Mouse (Mus musculus) gastrocnemius, adult 8-10 months (tissue): ENCODE measurements around the gene B4galnt4. TPM values are rescaled to one million over a fixed set of nuclear protein-coding genes. Genes with fewer than 3 reads are reported as not detected.

Experiments used
- DNase-seq, 2 experiments: peaks; one replicate each; pipeline ENCODE4 v3.0.0; 2022; ENCODE audit warnings: low spot score in 2 of 2
- total RNA-seq, 4 experiments: library from RNA; stranded (reverse); gene quantifications; 2 replicates each; pipeline ENCODE4 v1.2.4; 2022

The B4galnt4 gene
- total RNA-seq, 4 experiments from 2014 or later: 0.20 to 0.59 TPM; not detected in 2

DNA sequence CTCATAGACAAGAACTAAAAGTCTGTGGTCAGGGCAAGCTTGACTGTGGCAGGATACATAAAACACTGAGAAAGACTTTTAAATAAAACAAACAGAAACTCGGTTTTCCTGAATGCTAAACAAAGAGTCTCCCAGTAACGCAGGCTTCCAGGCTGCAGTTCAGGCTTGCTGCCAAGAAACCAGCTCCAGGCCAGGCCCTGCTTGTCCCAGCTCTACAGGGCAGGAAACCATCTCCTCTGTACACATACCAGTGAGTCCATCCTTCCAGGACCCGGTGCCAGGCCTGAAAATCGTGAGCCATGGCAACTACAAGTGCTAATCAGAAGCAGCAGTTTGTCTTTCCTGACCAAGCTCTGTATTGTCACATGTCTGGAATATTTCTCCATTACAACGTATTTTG is 19.2 kb upstream of the B4galnt4 start:
- DNase-seq: peak; percentile 64 to 71

DNA sequence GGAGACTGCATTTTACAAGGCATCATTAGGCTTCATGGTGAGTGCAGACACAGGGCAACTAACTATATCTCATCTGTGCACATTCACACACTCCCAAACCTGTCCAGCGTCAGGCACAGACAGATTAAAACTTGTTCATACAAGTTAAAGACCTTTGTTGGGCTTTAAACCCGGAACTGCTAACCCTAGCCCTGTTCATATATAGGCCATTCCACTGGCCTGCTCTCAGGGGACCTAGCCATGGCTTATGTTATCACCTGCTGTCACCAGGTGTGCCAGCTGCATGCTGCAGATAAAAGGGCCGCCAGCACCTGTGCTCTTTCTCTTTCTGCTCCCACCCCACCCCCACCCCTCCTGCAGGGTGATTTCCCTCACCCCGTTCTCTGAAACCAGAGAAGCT is 18.4 kb upstream of the B4galnt4 start:
- no peak for DNase-seq

DNA sequence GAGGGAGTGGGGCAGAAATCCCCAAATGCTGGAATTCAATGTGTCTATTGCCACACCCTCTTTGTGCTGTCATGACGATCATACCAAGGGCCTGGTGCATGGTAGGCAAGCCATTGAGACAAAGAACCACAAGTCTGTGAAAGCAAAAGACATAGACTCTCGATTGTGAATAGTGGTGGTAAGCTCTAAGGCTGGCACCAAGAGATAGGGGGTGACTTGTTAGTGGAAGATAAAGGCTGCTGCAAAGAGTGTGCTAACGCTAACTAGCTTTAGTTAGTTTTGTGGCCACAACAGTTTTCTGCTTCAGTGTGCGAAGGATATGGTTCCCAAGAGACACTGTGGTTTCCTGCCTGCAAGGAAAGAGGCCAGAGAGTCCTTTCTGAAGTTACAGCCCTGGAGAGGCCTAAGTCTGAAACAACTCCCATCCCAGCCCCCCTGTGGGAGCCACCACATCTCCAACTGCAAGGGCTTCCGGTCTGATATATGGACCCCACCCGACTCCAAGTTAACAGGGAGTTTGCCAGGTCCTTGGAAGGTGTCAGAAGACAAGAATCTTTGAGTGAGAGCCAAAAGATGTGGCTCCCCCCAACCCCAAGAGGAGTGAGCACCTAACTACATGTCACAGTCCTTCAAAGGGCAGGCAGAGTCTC is 13.8 kb upstream of the B4galnt4 start:
- DNase-seq: peak; percentile 28 to 39

DNA sequence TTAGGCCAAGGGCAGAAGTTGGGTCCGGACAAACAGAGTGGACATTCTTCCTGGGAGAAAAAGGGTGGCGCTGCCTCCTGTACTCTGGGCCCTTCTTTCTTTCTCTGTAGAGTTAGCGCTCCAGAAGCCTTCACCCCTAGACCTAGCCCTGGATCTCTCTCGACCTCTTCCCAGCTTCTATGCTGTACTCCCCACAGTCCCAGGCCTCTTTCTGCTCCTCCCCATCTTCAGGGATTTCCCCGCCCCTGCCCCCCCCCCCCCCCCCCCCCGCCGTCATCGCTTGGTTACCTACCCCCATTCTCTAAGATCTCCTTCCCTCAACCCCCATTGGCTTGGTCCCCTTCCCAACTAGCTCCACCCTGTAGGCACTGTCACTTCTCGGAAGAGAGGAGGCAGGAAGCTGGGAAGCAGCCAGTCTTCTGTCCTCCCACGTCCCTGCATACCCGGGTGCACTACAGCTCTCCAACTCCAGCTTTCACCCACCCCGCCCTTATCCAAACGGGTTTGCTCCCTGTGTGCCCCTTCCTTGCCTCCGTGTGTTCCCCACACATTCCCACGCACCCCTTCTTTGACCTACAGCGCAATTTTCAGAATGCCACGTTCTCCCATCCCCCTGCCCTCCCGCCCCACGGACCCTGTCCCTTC is 13.2 kb upstream of the B4galnt4 start:
- DNase-seq: peak; percentile 66 to 81

DNA sequence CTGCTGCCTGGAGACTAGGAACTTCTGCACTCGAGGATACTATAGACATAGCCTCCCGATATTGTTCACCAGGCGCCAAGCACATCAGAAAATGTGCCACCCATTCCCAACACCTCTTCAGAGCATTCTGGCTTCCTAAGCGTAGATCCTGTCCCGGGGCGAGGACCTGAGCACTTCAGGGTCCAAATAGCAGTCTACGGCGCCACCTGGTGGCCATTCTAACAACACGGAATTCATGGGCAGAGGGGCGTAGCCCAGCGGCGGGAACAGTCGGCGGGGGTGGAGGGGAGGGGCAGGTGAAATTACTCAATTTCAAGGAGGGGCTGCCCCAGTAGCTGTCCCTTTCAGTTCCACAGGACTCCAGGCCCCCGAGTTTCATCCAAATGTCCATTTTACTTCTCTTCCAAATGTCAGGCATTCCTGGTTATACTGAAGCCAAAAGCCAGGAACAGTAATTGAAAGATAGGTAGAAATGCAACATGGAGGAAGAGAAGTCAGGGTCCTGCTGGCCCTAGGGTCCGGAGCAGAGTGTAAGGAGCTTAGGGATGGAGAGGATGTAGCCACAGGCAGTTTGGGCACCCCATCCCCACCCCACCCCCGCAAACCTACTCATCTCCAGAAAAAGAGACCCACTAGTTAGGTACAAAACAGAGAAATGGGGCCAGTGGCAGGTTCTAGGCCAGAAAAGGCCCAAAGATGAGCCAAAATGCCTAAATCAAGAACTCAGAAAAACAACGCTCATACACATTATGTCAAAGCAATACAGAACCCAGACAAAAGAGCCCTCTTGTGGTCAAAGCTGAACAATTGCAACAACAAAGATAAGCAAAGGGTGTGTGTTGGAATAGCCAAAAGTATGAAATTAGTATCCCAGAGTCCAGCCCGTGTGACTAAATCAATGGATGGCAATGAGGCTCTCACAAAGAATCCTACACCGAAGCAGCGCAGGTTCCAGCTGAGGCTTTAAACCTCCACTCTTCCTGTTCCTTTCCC is 12.4 kb upstream of the B4galnt4 start:
- peak; percentile 80 to 87 for DNase-seq

DNA sequence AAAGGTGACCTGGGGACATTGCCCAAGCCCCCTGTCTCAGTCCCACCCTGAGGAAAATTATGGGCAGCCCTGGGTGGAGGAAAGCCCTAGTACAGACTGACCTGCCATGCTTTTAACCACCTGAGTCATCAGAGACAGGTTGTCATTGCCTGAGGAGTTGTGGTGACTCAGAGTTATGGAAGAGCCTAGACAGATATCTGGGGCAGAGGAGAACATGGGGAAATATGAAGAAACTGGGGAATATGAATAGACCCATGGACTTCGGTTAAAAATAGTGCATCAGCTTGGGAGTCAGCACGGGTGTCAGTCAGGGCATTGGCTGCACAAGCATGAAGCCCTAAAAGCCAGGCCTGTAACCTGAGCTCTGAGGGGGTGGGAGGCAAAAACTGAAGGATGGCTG is 11.6 kb upstream of the B4galnt4 start:
- DNase-seq: no peak

DNA sequence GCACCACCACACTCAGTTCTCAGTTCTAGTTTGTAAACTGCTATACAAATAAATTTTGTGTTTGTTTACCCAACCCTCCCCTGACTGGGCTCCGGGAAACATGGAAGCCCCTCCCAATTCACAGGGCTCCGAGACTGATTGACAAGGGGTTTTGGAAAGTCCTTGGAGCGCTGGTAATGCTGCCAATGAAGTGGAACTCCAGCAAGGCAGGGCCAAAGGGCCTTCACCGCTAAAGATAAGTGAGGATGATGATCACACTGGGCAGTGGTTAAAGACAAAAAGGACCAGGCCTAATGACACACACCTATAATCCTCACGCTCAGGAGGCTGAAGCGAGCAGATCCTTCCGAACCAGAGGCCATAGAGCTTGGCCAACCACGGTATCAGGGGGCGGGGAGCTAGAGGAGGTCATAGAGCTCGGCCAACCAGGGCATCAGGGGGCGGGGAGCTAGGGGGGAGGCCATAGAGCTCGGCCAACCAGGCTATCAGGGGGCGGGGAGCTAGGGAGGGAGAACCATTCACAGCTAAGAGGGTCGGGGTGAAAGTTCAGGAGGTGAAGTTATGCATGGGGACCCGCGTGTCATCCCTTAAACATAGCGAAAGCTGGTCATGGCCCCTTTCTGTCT is 9.7 kb upstream of the B4galnt4 start:
- no peak for DNase-seq

DNA sequence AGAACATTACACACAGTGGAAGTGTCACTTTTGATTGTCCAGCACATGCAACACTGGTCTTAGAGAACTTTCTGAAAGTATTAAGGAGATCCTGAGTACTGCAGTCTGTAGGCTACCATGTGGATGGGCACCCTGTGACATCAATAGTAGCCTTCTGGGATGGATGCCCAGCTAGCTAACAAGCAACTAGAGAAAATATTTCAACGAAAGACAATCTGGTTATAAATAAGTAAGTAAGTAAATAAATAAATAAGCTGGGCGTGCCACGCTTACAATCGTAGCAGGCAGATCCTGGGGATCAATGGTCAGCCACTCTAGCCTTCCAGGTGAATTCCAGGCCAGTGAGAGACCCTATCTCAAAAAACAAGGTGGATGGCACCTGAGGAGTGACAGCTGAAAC is 8.9 kb upstream of the B4galnt4 start:
- DNase-seq: no peak

DNA sequence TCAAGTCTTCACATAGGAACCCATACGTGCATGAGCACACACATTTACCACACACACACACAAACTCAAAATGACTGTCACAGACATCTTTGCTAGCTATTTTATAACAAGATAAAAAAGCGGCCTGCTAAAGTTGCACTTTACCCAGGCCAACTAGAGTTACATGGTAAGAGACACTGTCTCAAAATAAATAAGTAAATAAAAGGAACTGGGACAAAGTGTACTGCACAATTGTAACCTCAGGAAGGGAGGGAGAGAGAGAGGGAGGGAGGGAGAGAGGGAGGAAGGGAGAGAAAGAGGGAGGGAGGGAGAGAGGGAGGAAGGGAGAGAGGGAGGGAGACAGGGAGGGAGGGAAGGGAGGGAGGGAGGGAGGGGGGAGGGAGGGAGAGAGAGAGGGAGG is 8.5 kb upstream of the B4galnt4 start:
- DNase-seq: no peak

DNA sequence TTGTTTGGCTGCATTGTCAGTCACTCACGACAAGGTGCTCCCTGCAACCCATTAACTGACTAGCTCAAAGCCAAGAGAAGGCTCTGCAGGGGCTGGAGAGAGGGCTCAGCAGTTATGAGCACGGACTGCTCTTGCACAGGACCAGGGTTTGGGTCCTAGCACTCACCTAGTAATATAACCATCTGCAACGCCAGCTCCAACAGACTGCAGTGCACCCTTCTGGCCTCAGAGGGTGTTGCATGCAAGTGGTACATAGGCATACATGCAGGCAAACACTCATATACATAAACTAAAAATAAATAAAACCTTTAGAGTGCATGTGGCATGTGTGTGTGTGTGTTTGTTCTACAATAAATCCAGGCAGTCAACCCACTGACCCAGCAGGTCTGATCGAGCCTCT is 5.1 kb upstream of the B4galnt4 start:
- no peak for DNase-seq

DNA sequence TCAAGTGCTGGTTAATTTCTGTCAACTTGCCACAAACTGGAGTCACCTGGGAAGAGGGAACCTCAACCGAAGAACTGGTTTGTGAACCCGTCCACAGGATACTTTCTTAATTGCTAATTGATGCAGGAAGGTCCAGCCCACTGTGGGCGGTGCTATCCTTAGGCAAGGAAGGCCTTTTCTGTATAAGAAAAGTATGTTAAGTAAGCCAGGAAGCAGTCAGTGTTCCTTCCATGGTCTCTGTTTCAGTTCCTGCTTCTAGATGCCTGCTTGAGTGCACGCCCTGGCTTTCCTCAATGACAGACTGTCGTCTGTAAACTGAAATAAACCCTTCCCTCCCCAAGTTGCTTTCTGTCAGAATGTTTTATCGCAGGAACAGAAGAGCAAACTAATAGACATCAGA is 3.9 kb upstream of the B4galnt4 start:
- DNase-seq: no peak

DNA sequence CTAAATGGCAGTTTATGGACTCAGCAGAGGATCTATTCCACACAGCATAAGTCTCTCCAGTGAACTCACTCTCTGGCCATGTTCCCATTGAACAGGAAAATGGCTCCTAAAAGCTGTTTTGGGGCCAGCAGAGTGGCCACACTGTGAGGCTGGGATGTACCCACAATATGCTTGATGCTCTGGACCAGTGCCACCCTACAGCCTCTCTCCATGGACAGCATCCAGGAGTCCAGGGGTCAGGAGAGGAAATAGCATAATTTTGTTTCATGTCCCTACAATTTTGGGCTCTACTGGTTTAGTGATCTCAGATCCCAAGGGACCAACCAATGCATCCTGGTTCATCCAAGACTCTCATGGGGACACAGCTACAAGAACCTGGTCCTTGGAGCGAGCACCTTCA is 3.4 kb upstream of the B4galnt4 start:
- DNase-seq: no peak

DNA sequence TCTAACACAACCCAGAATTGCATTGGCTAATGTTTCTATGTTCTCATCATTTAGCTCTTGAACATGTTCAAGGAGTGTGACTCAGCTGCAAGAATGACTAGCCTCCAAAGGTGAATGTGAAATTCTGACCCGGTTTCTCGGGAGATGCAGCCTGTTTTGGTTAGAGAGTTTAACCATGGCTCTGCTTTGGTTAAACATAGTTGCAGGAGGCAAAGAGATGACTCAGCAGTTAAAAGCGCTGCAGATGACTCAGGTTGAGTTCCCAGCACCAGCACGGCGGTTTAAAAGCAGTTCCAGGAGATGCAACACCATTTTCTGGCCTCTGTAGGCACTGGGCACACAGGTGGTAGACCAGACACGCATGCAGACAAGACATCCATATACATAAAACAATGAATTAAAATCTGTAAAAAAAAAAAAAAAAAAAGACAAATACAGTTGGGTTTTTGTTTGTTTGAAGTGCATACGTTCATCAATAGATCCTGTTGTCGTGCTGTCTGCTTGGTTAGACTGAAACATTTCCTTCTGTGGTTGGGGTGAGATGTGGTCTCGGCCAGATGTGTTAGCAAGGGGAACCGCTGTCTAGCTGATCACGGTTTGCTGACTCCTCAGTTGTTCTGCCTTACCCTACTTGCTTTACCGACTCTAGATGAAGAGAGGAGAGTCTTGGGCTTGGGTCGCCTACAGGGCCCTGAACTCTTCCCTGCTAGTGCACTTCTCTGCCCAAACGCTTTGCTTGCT is 2.1 kb upstream of the B4galnt4 start:
- DNase-seq: no peak

DNA sequence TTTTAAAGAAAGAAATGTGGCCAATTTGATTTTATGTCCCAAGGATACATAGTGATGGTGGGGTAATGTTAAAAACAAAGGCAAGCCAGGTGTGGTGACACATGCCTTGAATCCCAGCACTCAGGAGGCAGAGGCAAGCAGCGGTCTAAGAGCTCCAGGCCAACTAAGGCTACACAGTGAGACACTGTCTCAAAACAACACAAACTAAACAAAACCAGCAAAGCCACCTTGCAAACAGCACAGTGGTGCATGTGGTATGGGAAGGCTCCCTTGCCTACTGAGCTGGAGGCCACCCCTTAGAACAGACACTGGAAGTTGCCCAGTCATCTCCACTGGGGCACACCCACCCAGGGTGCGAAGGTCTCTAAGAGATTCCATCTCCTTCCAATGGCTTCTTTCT is 975 bp upstream of the B4galnt4 start:
- DNase-seq: no peak

DNA sequence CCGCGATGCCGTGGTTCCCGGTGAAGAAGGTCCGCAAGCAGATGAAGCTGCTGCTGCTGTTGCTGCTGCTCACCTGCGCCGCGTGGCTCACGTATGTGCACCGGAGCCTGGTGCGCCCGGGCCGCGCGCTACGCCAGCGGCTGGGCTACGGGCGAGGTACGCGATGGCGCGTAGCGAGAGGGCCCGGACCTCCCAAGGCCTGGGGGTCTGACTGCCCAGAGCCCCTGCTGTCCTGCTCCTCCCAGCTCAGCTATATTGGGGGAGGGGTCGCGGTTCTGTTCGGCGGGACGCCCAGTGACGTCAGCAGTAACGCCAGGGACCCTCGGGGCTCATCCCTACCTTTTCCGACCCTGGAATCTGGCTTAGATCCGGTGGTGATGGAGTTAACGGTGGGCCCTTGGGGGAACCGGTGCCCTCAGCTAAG is 377 bp downstream of the B4galnt4 start:
- no peak for DNase-seq

DNA sequence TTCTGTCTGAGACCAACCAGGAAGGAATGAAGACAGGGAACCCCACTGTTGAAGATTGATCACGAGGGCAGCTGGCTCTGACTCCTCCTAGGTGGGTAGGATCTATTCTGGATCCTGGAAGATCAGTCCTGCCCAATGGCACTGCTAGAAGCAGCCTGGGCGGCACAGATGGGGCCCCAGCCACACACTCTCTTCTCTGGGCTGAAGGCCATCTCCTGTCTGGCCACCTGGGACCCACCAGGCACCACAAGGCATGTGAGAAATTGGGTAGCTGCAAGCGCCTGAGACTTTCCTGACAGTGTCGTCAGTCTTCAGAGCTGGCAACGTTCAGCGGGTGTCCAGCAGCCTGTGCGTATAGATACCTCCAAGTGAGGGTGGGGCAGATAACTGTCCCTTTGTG is 1.6 kb downstream of the B4galnt4 start:
- DNase-seq: no peak

DNA sequence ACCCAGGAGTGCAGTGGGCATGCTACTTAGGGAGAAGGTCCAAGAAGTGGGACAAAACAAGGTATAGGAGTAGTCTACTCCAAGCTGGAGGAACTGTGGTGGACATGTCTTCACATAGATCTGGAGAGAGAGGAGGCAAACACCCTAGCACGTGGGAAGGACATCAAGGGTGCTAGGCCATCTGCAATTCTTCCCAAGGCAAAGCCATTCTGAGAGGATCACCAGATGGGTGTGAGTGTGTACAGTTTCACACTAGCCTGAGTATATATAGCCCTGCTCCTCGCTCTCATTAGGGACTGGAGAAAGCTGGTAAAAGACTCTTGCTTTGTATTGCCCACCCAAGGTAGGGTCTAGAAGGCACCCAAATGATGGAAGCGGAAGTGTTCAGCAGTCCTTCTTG is 2.4 kb downstream of the B4galnt4 start:
- no peak for DNase-seq

DNA sequence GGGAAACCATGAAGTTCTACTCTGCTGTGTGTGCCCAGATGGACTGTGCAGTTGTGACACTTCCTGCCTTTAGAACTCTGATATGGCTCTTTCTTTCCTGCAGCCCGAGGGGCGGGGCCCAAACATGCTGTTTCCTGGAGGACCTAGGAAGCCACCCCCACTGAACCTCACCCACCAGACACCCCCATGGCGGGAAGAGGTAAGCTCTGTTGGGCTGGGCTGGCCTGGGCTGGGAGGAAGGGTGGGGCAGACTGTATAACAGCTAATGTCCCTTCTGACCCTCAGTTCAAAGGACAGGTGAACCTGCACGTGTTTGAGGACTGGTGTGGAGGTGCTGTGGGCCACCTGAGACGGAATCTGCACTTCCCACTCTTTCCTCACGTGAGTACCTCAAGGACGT is 3.3 kb downstream of the B4galnt4 start:
- no peak for DNase-seq

DNA sequence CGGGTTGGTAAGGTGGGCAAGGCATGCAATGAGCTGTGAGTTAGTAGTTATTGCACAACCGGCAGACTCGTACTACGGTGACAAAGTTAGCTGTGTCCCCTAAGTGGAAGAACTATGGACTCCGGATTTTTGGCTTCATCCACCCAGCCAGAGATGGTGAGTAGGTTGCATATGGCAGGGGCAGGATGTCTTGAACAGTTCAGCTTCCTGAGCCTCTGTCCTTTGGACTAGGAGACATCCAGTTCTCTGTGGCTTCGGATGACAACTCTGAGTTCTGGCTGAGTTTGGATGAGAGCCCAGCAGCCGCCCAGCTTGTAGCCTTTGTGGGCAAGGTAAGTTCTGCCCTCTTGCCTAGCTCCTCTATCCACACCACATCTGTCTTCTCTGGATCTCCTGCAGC is 3.7 kb downstream of the B4galnt4 start:
- no peak for DNase-seq

DNA sequence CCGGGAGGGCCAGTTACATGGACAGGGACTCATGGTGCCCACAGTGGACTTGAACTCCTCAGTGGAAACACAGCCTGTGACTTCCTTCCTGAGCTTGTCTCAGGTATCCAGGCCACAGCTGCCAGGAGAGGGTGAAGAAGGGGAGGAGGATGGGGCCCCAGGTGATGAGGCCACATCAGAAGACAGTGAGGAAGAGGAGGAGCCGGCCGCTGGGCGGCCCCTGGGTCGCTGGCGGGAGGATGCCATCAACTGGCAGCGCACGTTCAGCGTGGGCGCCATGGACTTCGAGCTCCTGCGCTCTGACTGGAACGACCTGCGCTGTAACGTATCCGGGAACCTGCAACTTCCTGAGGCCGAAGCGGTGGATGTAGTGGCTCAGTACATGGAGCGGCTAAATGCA is 7.4 kb downstream of the B4galnt4 start:
- DNase-seq: no peak
